In the genomic region with DNA sequence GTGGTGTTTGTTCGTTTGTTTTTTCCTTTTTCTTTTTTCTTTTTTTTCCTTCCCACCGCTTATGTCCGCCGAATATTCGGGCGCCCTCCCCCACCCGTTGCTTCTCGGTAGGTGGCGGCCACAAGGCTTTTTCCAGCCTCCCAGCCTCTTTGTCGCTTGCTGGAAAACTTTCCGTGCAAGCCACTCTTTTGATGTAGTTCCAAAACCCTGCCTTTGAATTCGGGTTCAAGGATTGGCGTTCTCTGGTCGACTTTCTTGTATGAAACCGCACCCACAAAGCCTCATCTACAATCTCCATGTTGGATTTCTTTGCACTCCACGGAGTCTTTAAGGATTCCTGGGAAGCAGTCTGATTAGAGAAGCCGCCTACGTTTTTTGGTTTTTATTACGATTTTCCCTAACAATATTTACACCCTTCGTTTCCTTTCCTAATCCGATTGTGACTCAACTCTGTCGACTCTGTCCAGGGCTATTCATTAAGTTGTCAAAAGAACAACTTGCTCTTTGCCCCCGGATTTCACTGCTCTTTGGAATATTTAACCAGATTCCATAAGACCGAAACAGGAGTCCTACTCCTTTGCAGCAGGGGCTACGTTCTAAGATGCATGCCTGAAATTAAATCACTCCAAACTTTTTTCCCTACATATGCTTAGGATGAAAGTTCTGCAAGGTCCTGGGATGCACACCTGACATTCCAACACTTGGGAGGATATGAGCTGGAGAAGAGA, we compare ENCODE assay signal across 8 mouse cellular contexts. TPM values are rescaled to one million over a fixed set of nuclear protein-coding genes. Genes with fewer than 3 reads are reported as not detected.
DNase-seq lines count a peak whose midpoint lies in the region; ATAC-seq and TF ChIP-seq lines count a peak whose summit lies in the region.

No protein-coding gene starts in this region.

- H3K9ac ChIP-seq in CH12.LX (ENCODE audit: insufficient read depth, low read depth), result peak overlapping the region; percentile 77; the same call in 1 of the 2 replicates
- peak overlapping the region; percentile 85 for H3K9ac ChIP-seq in heart, embryonic 16.5 days (ENCODE audit: low read length)
- peak overlapping the region; percentile 84 for H3K9ac ChIP-seq in liver, embryonic 12.5 days
- peak overlapping the region; percentile 100 for H3K9ac ChIP-seq in neural tube, embryonic 11.5 days (ENCODE audit: low read length)

- H3K27me3 ChIP-seq in CH12.LX (replicated peaks), result peaks cover 2% of the 10 kb centered on the region
- H3K27me3 ChIP-seq in heart, embryonic 16.5 days (ENCODE audit: control insufficient read depth, insufficient read depth, low read length), result no peaks in the 10 kb centered on the region
- no peaks in the 10 kb centered on the region for H3K27me3 ChIP-seq in liver, embryonic 12.5 days (replicated peaks)
- no peaks in the 10 kb centered on the region for H3K27me3 ChIP-seq in neural tube, embryonic 11.5 days (ENCODE audit: control insufficient read depth, insufficient read depth, low read length)

- TF ChIP-seq POLR2A in CH12.LX (IDR thresholded peaks at IDR 0.05; ENCODE audit: low read depth, low read length), result no peak

- no peak for TF ChIP-seq EP300 in CH12.LX (IDR thresholded peaks at IDR 0.05; ENCODE audit: low read length)

- H3K79me2 ChIP-seq in CH12.LX (replicated peaks; ENCODE audit: control insufficient read depth, extremely low read depth, insufficient read depth, poor library complexity, severe bottlenecking), result peaks cover 23% of the 10 kb centered on the region

- H3K4me1 ChIP-seq in CH12.LX (ENCODE audit: control insufficient read depth in 1 of 2, insufficient read depth in 2 of 2), result peaks cover 6 to 19% of the 10 kb centered on the region in 2 experiments; a peak in 3 of 4 replicates
- peaks cover 30% of the 10 kb centered on the region for H3K4me1 ChIP-seq in heart, embryonic 16.5 days (ENCODE audit: control insufficient read depth, insufficient read depth, low read length)
- H3K4me1 ChIP-seq in liver, embryonic 12.5 days, result peaks cover 38% of the 10 kb centered on the region
- H3K4me1 ChIP-seq in neural tube, embryonic 11.5 days (ENCODE audit: control insufficient read depth, insufficient read depth, low read length), result peaks cover 12% of the 10 kb centered on the region

- peak overlapping the region in 2 of 3 experiments; percentile 78 to 81 for H3K4me3 ChIP-seq in CH12.LX (replicated peaks in 1 of 3; ENCODE audit: low read depth in 2 of 3, low read length in 2 of 3, poor library complexity in 1 of 3)
- peak overlapping the region; percentile 94 for H3K4me3 ChIP-seq in heart, embryonic 16.5 days (ENCODE audit: low read length)
- H3K4me3 ChIP-seq in liver, embryonic 12.5 days, result peak overlapping the region; percentile 91
- H3K4me3 ChIP-seq in neural tube, embryonic 11.5 days (ENCODE audit: low read depth, low read length), result peak overlapping the region; percentile 88

- H3K4me2 ChIP-seq in CH12.LX (ENCODE audit: insufficient read depth, low read depth, poor library complexity, severe bottlenecking), result peak overlapping the region; percentile 42
- peak overlapping the region; percentile 80 for H3K4me2 ChIP-seq in heart, embryonic 16.5 days (ENCODE audit: low read depth, low read length)
- peak overlapping the region; percentile 98 for H3K4me2 ChIP-seq in liver, embryonic 12.5 days
- H3K4me2 ChIP-seq in neural tube, embryonic 11.5 days (ENCODE audit: low read depth), result peak overlapping the region; percentile 69

- no peak for ATAC-seq in heart, embryonic 16.5 days (replicated peaks; ENCODE audit: extremely low read depth, insufficient read depth, low FRiP score)
- no peak for ATAC-seq in liver, embryonic 12.5 days
- ATAC-seq in neural tube, embryonic 11.5 days (ENCODE audit: insufficient read depth, low FRiP score, low TSS enrichment), result no peak

- H3K27ac ChIP-seq in CH12.LX (ENCODE audit: insufficient read depth, low read depth), result no peak overlapping the region
- H3K27ac ChIP-seq in heart, embryonic 16.5 days (ENCODE audit: low read length), result peak overlapping the region; percentile 97
- H3K27ac ChIP-seq in liver, embryonic 12.5 days, result peak overlapping the region; percentile 87
- H3K27ac ChIP-seq in neural tube, embryonic 11.5 days (ENCODE audit: low read depth, low read length), result peak overlapping the region; percentile 97

- DNase-seq in CH12.LX (ENCODE audit: extremely low read depth), result no peak
- DNase-seq in adrenal gland, adult 8-10 months, result peak; percentile 72
- peak; percentile 44 for DNase-seq in fibroblast of lung, adult 2 months (ENCODE audit: low read depth)
- DNase-seq in kidney, postnatal 10 days, result peak; percentile 87
- DNase-seq in neural tube, embryonic 11.5 days (ENCODE audit: low spot score), result peak; percentile 68
- peak; percentile 60 to 72 for DNase-seq in urinary bladder, postnatal 4 days (ENCODE audit: low spot score in 2 of 2)

- dilution Hi-C loops in CH12.LX (cut with MboI; ENCODE audit: extremely low pct_ligation_motif_present, extremely low pct_unique_long_range_greater_than_20kb, low sequenced_read_pairs), result no loop called here

- in situ Hi-C loops in CH12.LX (cut with MboI; ENCODE audit: low pct_ligation_motif_present, low pct_unique_long_range_greater_than_20kb, low sequenced_read_pairs), result no loop called here

- TF ChIP-seq RAD21 in CH12.LX (IDR thresholded peaks at IDR 0.05; ENCODE audit: low read depth, low read length), result no peak

- peaks cover 0 to 7% of the 10 kb centered on the region in 2 experiments for H3K36me3 ChIP-seq in CH12.LX (replicated peaks in 1 of 2; ENCODE audit: control insufficient read depth in 1 of 2, insufficient read depth in 1 of 2, low read length in 1 of 2)
- peaks cover 5% of the 10 kb centered on the region for H3K36me3 ChIP-seq in heart, embryonic 16.5 days (ENCODE audit: control insufficient read depth, insufficient read depth)
- H3K36me3 ChIP-seq in liver, embryonic 12.5 days, result peaks cover 12% of the 10 kb centered on the region
- H3K36me3 ChIP-seq in neural tube, embryonic 11.5 days (ENCODE audit: control insufficient read depth, insufficient read depth, low read length), result peaks cover 4% of the 10 kb centered on the region; the same call in 1 of the 2 replicates

- H3K9me3 ChIP-seq in CH12.LX (replicated peaks; ENCODE audit: low read length), result no peaks in the 10 kb centered on the region
- no peaks in the 10 kb centered on the region for H3K9me3 ChIP-seq in heart, embryonic 16.5 days (replicated peaks; ENCODE audit: control insufficient read depth, low read length)
- no peaks in the 10 kb centered on the region for H3K9me3 ChIP-seq in liver, embryonic 12.5 days (replicated peaks)
- H3K9me3 ChIP-seq in neural tube, embryonic 11.5 days (ENCODE audit: control insufficient read depth, low read length), result no peaks in the 10 kb centered on the region

- WGBS in heart, embryonic 16.5 days, result 2% methylated on average over 25 of the region's 25 CpGs
- WGBS in liver, embryonic 12.5 days (ENCODE audit: insufficient replicate concordance), result 9% methylated on average over 25 of the region's 25 CpGs
- 2% methylated on average over 25 of the region's 25 CpGs for WGBS in neural tube, embryonic 11.5 days

- no peak for TF ChIP-seq CTCF in CH12.LX (conservative IDR thresholded peaks at IDR 0.05 in 1 of 2, IDR thresholded peaks at IDR 0.05 in 1 of 2; ENCODE audit: low read depth in 2 of 2, low read length in 2 of 2)

TF ChIP-seq in CH12.LX, 34 proteins besides CTCF, POLR2A, EP300 and RAD21:
- TF ChIP-seq UBTF (IDR thresholded peaks at IDR 0.05; ENCODE audit: low read depth, low read length) (no peak), RCOR1 (conservative IDR thresholded peaks at IDR 0.05; ENCODE audit: low read depth, low read length) (no peak), JUN (IDR thresholded peaks at IDR 0.05; ENCODE audit: insufficient read depth, low read depth, low read length) (no peak), JUND (conservative IDR thresholded peaks at IDR 0.05; ENCODE audit: low read depth, low read length) (no peak), SIN3A (IDR thresholded peaks at IDR 0.05; ENCODE audit: low read length) (no peak), CHD2 (IDR thresholded peaks at IDR 0.05; ENCODE audit: low read length) (peak; percentile 54; the same call in 1 of the 2 replicates), GABPA (IDR thresholded peaks at IDR 0.05; ENCODE audit: insufficient replicate concordance, low read depth, low read length) (no peak)

RNA-seq across cellular contexts. Expression of a gene that starts 1.2 kb away (rescaled TPM):
- total RNA-seq in CH12.LX (2012; rRNA removed), result 36.2 and 42.2 TPM in 2 replicates
- 24.5 and 28.4 TPM in 2 replicates for total RNA-seq in CH12.LX (2014; rRNA removed)
- 58.9 and 60.9 TPM in 2 replicates for polyA plus RNA-seq in CH12.LX (2012; ENCODE audit: insufficient read length, low read depth)
- total RNA-seq in adrenal gland, adult 8-10 months (2022), result 100 to 1,000 TPM; 215 to 303 (median 258) TPM
- polyA plus RNA-seq in heart, embryonic 16.5 days (2015; fragmentation: Nextera tagmentation; extraction: Ambion mirVana), result 116 and 132 TPM in 2 replicates
- polyA plus RNA-seq in liver, embryonic 12.5 days (2016; fragmentation: Nextera tagmentation; extraction: Ambion mirVana), result 65.4 and 65.6 TPM in 2 replicates
- 193 and 196 TPM in 2 replicates for polyA plus RNA-seq in neural tube, embryonic 11.5 days (2014; fragmentation: Nextera tagmentation; extraction: Ambion mirVana)

Comparison
In these comparisons a context has a peak if more than half of its experiments do, and no peak if none do; other contexts are left out.
1. H3K4me2 ChIP-seq: peak in every context shown above with its lines; median percentile 98 in liver, embryonic 12.5 days; 80 in heart, embryonic 16.5 days; 69 in neural tube, embryonic 11.5 days; 42 in CH12.LX.